Mouse (Mus musculus): ENCODE results near the gene Ptprq.

The Ptprq gene

GRCm38 (mm10) chr10:107719806-107720205 is at the start of gene Ptprq:
Gene Ptprq, minus strand, starts transcription at chr10:107720051.
- DNase-seq (ENCODE audit: low read depth, low spot score): no peak
- H3K36me3 ChIP-seq (ENCODE audit: control insufficient read depth, insufficient read depth, low read length, poor library complexity, severe bottlenecking): no peaks in the 10 kb centered on the region
- H3K27me3 ChIP-seq (ENCODE audit: control insufficient read depth, insufficient read depth, low read length, poor library complexity, severe bottlenecking): no peaks in the 10 kb centered on the region

GRCm38 (mm10) chr10:107759624-107760023 is 39.8 kb upstream of the Ptprq start:
- Histone ChIP-seq H3K27me3 (ENCODE audit: control insufficient read depth, insufficient read depth, low read length, poor library complexity, severe bottlenecking) (no peaks in the 10 kb centered on the region), H3K36me3 (ENCODE audit: control insufficient read depth, insufficient read depth, low read length, poor library complexity, severe bottlenecking) (no peaks in the 10 kb centered on the region)
- DNase-seq (ENCODE audit: low read depth, low spot score): no peak

- Histone ChIP-seq H3K36me3 (ENCODE audit: control insufficient read depth, insufficient read depth, low read length, poor library complexity, severe bottlenecking) (no peaks in the 10 kb centered on the region), H3K27me3 (ENCODE audit: control insufficient read depth, insufficient read depth, low read length, poor library complexity, severe bottlenecking) (no peaks in the 10 kb centered on the region)
- no peak for DNase-seq (ENCODE audit: low read depth, low spot score)
These were observed 33.6 kb upstream of the Ptprq start for GRCm38 (mm10) chr10:107753471-107753870.

- no peak for DNase-seq (ENCODE audit: low read depth, low spot score)
- no peaks in the 10 kb centered on the region for H3K36me3 ChIP-seq (ENCODE audit: control insufficient read depth, insufficient read depth, low read length, poor library complexity, severe bottlenecking)
- no peaks in the 10 kb centered on the region for H3K27me3 ChIP-seq (ENCODE audit: control insufficient read depth, insufficient read depth, low read length, poor library complexity, severe bottlenecking)
These were observed 32.7 kb upstream of the Ptprq start for GRCm38 (mm10) chr10:107752351-107753143.

GRCm38 (mm10) chr10:107751944-107752343 is 32.1 kb upstream of the Ptprq start:
- no peaks in the 10 kb centered on the region for H3K27me3 ChIP-seq (ENCODE audit: control insufficient read depth, insufficient read depth, low read length, poor library complexity, severe bottlenecking)
- H3K36me3 ChIP-seq (ENCODE audit: control insufficient read depth, insufficient read depth, low read length, poor library complexity, severe bottlenecking): no peaks in the 10 kb centered on the region
- DNase-seq (ENCODE audit: low read depth, low spot score): no peak

- Histone ChIP-seq H3K36me3 (ENCODE audit: control insufficient read depth, insufficient read depth, low read length, poor library complexity, severe bottlenecking) (no peaks in the 10 kb centered on the region), H3K27me3 (ENCODE audit: control insufficient read depth, insufficient read depth, low read length, poor library complexity, severe bottlenecking) (no peaks in the 10 kb centered on the region)
- DNase-seq (ENCODE audit: low read depth, low spot score): no peak
These were observed 27.7 kb upstream of the Ptprq start for GRCm38 (mm10) chr10:107747566-107747965.

- no peaks in the 10 kb centered on the region for H3K36me3 ChIP-seq (ENCODE audit: control insufficient read depth, insufficient read depth, low read length, poor library complexity, severe bottlenecking)
These were observed 26.9 kb upstream of the Ptprq start for GRCm38 (mm10) chr10:107746717-107747116.

GRCm38 (mm10) chr10:107739815-107740214 is 20.0 kb upstream of the Ptprq start:
- H3K27me3 ChIP-seq (ENCODE audit: control insufficient read depth, insufficient read depth, low read length, poor library complexity, severe bottlenecking): no peaks in the 10 kb centered on the region
- no peaks in the 10 kb centered on the region for H3K36me3 ChIP-seq (ENCODE audit: control insufficient read depth, insufficient read depth, low read length, poor library complexity, severe bottlenecking)
- DNase-seq (ENCODE audit: low read depth, low spot score): no peak

More at GRCm38 (mm10) chr10:107746717-107747116, 26.9 kb upstream of the Ptprq start:
- no peak for DNase-seq (ENCODE audit: low read depth, low spot score)
- no peaks in the 10 kb centered on the region for H3K27me3 ChIP-seq (ENCODE audit: control insufficient read depth, insufficient read depth, low read length, poor library complexity, severe bottlenecking)

- Histone ChIP-seq H3K36me3 (ENCODE audit: control insufficient read depth, insufficient read depth, low read length, poor library complexity, severe bottlenecking) (no peaks in the 10 kb centered on the region), H3K27me3 (ENCODE audit: control insufficient read depth, insufficient read depth, low read length, poor library complexity, severe bottlenecking) (no peaks in the 10 kb centered on the region)
- DNase-seq (ENCODE audit: low read depth, low spot score): no peak
These were observed 17.9 kb upstream of the Ptprq start for GRCm38 (mm10) chr10:107737743-107738142.

GRCm38 (mm10) chr10:107735448-107735847 is 15.6 kb upstream of the Ptprq start:
- DNase-seq (ENCODE audit: low read depth, low spot score): no peak
- no peaks in the 10 kb centered on the region for H3K27me3 ChIP-seq (ENCODE audit: control insufficient read depth, insufficient read depth, low read length, poor library complexity, severe bottlenecking)
- no peaks in the 10 kb centered on the region for H3K36me3 ChIP-seq (ENCODE audit: control insufficient read depth, insufficient read depth, low read length, poor library complexity, severe bottlenecking)

- no peaks in the 10 kb centered on the region for H3K36me3 ChIP-seq (ENCODE audit: control insufficient read depth, insufficient read depth, low read length, poor library complexity, severe bottlenecking)
- DNase-seq (ENCODE audit: low read depth, low spot score): no peak
- no peaks in the 10 kb centered on the region for H3K27me3 ChIP-seq (ENCODE audit: control insufficient read depth, insufficient read depth, low read length, poor library complexity, severe bottlenecking)
These were observed 14.5 kb upstream of the Ptprq start for GRCm38 (mm10) chr10:107734327-107734726.

- no peak for DNase-seq (ENCODE audit: low read depth, low spot score)
- H3K36me3 ChIP-seq (ENCODE audit: control insufficient read depth, insufficient read depth, low read length, poor library complexity, severe bottlenecking): no peaks in the 10 kb centered on the region
- no peaks in the 10 kb centered on the region for H3K27me3 ChIP-seq (ENCODE audit: control insufficient read depth, insufficient read depth, low read length, poor library complexity, severe bottlenecking)
These were observed 5.8 kb upstream of the Ptprq start for GRCm38 (mm10) chr10:107725631-107726030.

- no peak for DNase-seq (ENCODE audit: low read depth, low spot score)
- Histone ChIP-seq H3K36me3 (ENCODE audit: control insufficient read depth, insufficient read depth, low read length, poor library complexity, severe bottlenecking) (no peaks in the 10 kb centered on the region), H3K27me3 (ENCODE audit: control insufficient read depth, insufficient read depth, low read length, poor library complexity, severe bottlenecking) (no peaks in the 10 kb centered on the region)
These were observed 15.4 kb downstream of the Ptprq start for GRCm38 (mm10) chr10:107704443-107704842.

- Histone ChIP-seq H3K36me3 (ENCODE audit: control insufficient read depth, insufficient read depth, low read length, poor library complexity, severe bottlenecking) (no peaks in the 10 kb centered on the region), H3K27me3 (ENCODE audit: control insufficient read depth, insufficient read depth, low read length, poor library complexity, severe bottlenecking) (no peaks in the 10 kb centered on the region)
- no peak for DNase-seq (ENCODE audit: low read depth, low spot score)
These were observed 18.9 kb downstream of the Ptprq start for GRCm38 (mm10) chr10:107700944-107701343.

- H3K27me3 ChIP-seq (ENCODE audit: control insufficient read depth, insufficient read depth, low read length, poor library complexity, severe bottlenecking): no peaks in the 10 kb centered on the region
- DNase-seq (ENCODE audit: low read depth, low spot score): no peak
- H3K36me3 ChIP-seq (ENCODE audit: control insufficient read depth, insufficient read depth, low read length, poor library complexity, severe bottlenecking): no peaks in the 10 kb centered on the region
These were observed 21.1 kb downstream of the Ptprq start for GRCm38 (mm10) chr10:107698716-107699115.

GRCm38 (mm10) chr10:107697177-107697576 is 22.7 kb downstream of the Ptprq start:
- H3K36me3 ChIP-seq (ENCODE audit: control insufficient read depth, insufficient read depth, low read length, poor library complexity, severe bottlenecking): no peaks in the 10 kb centered on the region
- no peaks in the 10 kb centered on the region for H3K27me3 ChIP-seq (ENCODE audit: control insufficient read depth, insufficient read depth, low read length, poor library complexity, severe bottlenecking)
- no peak for DNase-seq (ENCODE audit: low read depth, low spot score)

Measured in splenic B cell, adult 2 months (primary cell).